Mouse (Mus musculus): Measurements from ENCODE around the gene Esp4. TPM values are rescaled to one million over a fixed set of nuclear protein-coding genes. Genes with fewer than 3 reads are reported as not detected.
"Not testable (repeated sequence)": the region's sequence is repeated elsewhere in the genome, so short reads cannot be mapped to it uniquely, and the experiment has no call there.

Esp4 gene
- not detected in 2 replicates for polyA plus RNA-seq (2015; fragmentation: Nextera tagmentation; extraction: Ambion mirVana)

DNA sequence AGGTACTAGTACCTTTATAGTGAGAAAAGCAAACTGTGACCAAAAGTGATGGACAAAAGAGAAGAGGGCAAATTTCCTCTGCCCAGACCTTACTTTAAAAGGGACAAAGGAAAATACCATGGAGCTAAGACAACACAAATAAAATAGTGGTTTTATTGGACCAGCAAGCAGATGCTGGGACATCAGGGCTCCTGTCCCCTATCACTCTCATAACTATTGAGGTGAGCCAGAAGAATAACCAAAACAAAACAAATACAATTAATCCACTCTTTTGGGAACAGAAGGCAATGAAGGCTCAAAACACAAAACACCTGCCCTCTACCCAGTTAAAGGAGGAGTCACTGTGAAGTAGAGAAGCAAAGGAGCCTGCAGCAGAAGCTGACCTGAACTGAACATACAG is at the start of gene Esp4:
Esp4 (plus strand) TSS at position 301 of the 400 bp plus-strand sequence.
- no peaks in the 10 kb centered on the region for H3K4me1 ChIP-seq
- no peak within 1 kb of the TSS for H3K4me3 ChIP-seq
- no peaks in the 10 kb centered on the region for H3K36me3 ChIP-seq (replicated peaks)
- no peak within 1 kb of the TSS for H3K9ac ChIP-seq
- H3K4me2 ChIP-seq: no peak within 1 kb of the TSS
- ATAC-seq (replicated peaks): no peak
- no peak within 1 kb of the TSS for H3K27ac ChIP-seq
- H3K27me3 ChIP-seq (replicated peaks): no peaks in the 10 kb centered on the region
- no peaks in the 10 kb centered on the region for H3K9me3 ChIP-seq

DNA sequence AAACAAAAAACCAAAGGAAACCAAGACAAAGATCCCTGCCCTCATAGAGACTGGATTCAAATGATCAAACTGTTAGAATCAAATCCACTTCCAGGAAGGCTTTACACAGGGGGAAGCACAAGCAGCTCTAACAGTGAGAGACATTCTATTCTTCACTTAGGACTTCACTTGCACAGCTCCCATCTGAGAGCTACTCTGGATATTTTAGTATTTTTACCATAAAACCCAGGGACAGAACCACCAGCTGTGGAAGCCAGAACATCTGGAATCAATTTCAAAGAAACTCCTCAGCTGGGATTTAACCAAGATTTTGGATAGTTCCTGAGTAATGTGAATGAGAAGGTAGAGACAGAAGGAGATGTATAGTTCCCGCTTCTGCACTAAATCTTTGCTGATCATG is 44.9 kb upstream of the Esp4 start:
- ATAC-seq (replicated peaks): no peak

DNA sequence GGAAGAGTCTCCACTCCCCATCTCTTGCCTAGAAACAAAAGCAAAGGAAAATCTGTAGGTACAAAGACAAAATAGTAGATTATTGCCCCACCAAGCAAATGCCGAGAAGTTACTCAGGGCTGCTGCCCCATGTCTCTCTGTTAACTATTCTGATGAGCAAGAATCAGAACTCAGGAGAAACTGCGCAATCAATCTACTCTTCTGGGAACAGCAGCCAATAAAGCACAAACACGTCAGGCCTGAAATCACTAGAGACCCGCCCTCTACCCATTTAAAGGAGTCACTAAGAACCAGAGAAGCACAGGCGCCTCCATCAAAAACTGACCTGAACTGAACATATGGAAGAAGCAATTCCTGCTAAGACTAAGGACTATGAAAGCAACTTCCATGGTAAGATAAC is 37.2 kb upstream of the Esp4 start, which contains the start of gene Esp6:
Esp6 (plus strand) TSS at position 301 of the 400 bp plus-strand sequence.
- Histone ChIP-seq H3K4me1 (no peaks in the 10 kb centered on the region), H3K9ac (no peak within 1 kb of the TSS), H3K27ac (no peak within 1 kb of the TSS), H3K4me2 (no peak within 1 kb of the TSS), H3K4me3 (no peak within 1 kb of the TSS), H3K9me3 (no peaks in the 10 kb centered on the region), H3K27me3 (replicated peaks) (no peaks in the 10 kb centered on the region), H3K36me3 (replicated peaks) (no peaks in the 10 kb centered on the region)
- WGBS: 88% methylated on average over 5 of the region's 5 CpGs
- no peak for ATAC-seq (replicated peaks)

More for the DNA sequence above, 44.9 kb upstream of the Esp4 start:
- Histone ChIP-seq H3K9ac (no peak overlapping the region), H3K27me3 (replicated peaks) (no peaks in the 10 kb centered on the region), H3K4me2 (no peak overlapping the region), H3K9me3 (no peaks in the 10 kb centered on the region), H3K27ac (no peak overlapping the region), H3K4me1 (no peaks in the 10 kb centered on the region), H3K36me3 (replicated peaks) (no peaks in the 10 kb centered on the region), H3K4me3 (no peak overlapping the region)
- WGBS: 84% methylated on average over 1 of the region's 1 CpGs

DNA sequence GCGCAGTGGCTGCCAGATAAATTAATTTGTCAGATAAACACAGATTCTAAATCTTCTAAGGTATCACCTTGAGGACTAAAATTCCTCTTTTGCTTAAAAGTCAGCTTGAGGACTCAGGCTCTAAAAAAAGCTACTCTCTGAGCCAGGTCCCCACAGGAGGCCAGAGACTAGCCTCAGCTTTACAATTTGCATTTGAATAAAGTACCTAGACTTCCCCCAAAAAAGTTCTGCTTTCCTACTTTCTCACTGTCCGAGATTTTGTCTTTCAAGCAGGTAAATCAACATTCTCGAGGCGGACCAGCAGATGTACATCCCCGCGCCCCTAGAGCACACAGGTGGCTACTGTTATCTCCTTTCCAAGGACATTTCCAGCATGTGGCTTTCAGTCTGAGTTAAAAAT is 14.5 kb upstream of the Esp4 start:
- H3K4me3 ChIP-seq; H3K9me3 ChIP-seq; H3K36me3 ChIP-seq (replicated peaks); H3K4me1 ChIP-seq; H3K27ac ChIP-seq; H3K9ac ChIP-seq; H3K27me3 ChIP-seq (replicated peaks); ATAC-seq (replicated peaks); H3K4me2 ChIP-seq: not testable (repeated sequence)
- WGBS: 45% methylated on average over 6 of the region's 6 CpGs

DNA sequence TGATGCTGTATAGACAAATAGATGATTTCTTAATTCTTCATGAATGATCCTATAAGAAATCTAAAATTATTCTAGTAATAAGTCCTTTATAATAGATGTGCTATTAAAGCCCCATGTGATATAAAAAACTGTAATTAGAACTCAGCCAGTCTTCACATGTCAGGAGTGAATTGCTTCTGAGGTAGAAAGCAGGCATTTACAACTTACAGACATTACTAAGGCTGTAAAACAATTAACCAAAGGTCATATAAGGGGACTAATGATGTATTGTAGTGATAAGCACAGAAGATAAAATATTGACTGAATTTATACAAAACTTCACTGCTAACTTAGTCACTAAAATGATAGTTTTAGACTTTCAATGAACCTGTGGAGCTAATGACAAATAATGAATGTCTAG is 7.1 kb upstream of the Esp4 start:
- Histone ChIP-seq H3K36me3 (replicated peaks) (no peaks in the 10 kb centered on the region), H3K9me3 (no peaks in the 10 kb centered on the region), H3K27ac (no peak overlapping the region), H3K9ac (no peak overlapping the region), H3K4me1 (no peaks in the 10 kb centered on the region), H3K4me2 (no peak overlapping the region), H3K4me3 (no peak overlapping the region), H3K27me3 (replicated peaks) (no peaks in the 10 kb centered on the region)
- ATAC-seq (replicated peaks): no peak

DNA sequence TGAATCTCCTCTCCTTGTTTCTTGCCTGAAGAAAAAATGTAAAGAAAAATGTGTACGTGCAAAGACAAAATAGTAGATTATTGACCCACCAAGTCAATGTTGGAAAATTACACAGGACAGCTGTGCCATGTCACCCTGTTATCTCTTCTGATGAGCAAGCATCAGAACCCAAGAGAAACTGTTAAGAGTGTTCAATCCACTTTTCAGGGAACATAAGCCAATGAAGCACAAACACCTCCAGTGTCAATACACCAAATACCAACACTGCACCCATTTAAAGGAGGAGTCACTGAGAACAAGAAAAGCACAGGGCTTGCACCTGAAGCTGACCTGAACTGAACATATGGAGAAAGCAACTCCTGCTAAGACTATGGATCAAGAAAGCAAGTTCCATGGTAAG is 33.4 kb downstream of the Esp4 start, which contains the start of gene Esp3:
Esp3 (plus strand) TSS at position 301 of the 400 bp plus-strand sequence.
- H3K27me3 ChIP-seq (replicated peaks); H3K36me3 ChIP-seq (replicated peaks); H3K4me1 ChIP-seq; ATAC-seq (replicated peaks); H3K27ac ChIP-seq; H3K4me2 ChIP-seq; H3K4me3 ChIP-seq; H3K9me3 ChIP-seq; H3K9ac ChIP-seq: not testable (repeated sequence)
- WGBS: 83% methylated on average over 1 of the region's 1 CpGs

Other genes with a start within 250 kb of the Esp4 start
- gene Esp8, start 78.6 kb upstream of the Esp4 start, polyA plus RNA-seq (2015; fragmentation: Nextera tagmentation; extraction: Ambion mirVana): not detected in 2 replicates
- not detected in 2 replicates for gene Esp6, start 37.1 kb upstream of the Esp4 start, polyA plus RNA-seq (2015; fragmentation: Nextera tagmentation; extraction: Ambion mirVana)
- not detected in 2 replicates for gene Esp3, start 33.5 kb downstream of the Esp4 start, polyA plus RNA-seq (2015; fragmentation: Nextera tagmentation; extraction: Ambion mirVana)
- not detected in 2 replicates for gene Esp1, start 128.5 kb downstream of the Esp4 start, polyA plus RNA-seq (2015; fragmentation: Nextera tagmentation; extraction: Ambion mirVana)
- gene Crisp2, start 208.4 kb downstream of the Esp4 start, polyA plus RNA-seq (2015; fragmentation: Nextera tagmentation; extraction: Ambion mirVana): not detected in 2 replicates
- gene Rhag, start 212.5 kb downstream of the Esp4 start, polyA plus RNA-seq (2015; fragmentation: Nextera tagmentation; extraction: Ambion mirVana): 0.14 and 0.49 TPM in 2 replicates